Mouse (Mus musculus): ENCODE measurements around the gene Hus1b.
A peak's percentile ranks its signal among the peaks of the same experiment; 100 is the strongest.

Hus1b gene

DNA sequence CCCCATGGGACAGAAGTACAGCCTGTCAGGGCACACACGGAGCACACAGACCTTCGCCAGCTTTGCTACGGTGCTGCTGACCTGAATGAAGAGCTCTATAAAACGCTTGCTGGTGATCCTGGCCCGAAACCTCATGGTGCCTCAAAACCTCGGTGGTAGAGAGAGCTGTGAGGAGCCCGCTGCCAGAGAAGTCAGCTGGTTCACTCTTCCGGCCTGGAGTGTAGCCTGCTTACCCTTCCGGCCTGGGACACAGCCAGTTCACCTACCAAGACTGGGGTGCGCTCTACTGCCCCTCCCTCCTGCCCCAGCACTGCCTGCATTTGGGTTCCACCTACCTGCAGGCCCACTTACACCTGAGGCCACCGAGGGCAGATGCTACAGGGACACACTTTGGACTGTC lies at the start of gene Hus1b:
Gene Hus1b, minus strand, starts transcription at position 220 of the 400 bp plus-strand sequence.
- no peak for DNase-seq

DNA sequence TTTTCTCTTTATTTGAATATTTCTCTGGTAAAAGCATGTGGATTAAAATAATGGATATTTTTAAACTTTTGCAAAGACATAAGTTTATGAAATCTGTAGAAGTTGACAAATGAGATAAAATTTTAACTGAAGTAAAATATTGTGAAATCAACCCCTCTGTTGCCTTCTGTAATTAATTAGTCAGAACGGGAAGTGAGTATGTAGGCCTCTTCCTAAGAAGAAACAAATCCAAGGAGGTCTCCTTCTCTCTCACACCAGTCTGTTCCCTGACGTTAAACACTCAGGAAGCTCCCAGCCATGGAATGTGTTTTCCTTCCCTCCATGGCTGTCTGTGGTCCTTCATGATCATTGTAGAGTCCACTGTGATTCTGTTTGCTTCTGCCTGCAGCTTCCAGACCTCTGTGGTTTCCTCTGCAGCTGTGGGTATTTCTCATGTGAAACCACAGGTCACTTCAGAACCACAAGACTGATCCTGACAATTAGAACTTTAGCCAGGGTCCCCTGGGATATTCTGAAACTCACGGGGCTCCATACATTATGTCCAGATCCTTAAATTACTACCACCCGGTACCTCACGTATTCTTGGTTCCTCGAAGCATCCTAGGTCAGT lies 46.8 kb upstream of the Hus1b start:
- DNase-seq: no peak

DNA sequence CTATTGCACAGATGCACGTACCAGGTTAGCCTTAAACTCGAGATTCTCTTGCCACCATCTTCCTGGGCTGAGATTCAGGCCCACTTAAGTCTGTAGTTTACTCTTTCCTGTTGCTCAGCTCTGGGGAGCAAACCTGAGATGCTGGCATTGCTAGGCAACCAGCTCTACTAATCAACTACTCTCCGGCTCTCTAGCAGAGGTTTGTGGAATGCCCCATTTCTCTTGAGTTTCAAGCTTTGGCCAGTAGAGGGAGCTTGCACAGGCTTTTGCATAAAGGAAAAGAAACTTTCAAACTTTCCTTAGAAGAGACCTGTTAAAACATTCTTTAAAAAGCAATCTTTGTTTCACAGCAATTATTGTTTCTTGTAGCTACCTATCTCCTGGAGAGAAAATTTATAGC lies 46.3 kb upstream of the Hus1b start:
- DNase-seq: peak; percentile 85

DNA sequence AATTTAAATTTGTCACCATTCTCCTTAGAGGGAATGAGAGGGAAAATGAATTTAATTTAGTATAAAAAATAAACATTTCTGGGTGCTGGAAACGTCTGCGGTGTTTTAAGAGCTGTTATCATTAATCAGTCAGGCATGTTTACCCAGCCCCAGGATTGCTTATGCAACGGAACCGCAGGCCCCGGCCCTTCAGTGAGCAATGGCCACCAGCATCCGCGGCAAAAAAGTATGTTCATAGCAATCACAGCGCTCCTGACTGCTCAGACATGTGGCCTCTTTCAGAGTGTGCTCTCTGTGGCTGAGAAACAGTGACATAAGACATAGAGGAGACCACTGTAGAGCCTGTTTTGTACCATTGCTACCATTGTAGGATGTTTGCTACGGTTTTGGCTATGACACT lies 42.7 kb upstream of the Hus1b start:
- DNase-seq: no peak

DNA sequence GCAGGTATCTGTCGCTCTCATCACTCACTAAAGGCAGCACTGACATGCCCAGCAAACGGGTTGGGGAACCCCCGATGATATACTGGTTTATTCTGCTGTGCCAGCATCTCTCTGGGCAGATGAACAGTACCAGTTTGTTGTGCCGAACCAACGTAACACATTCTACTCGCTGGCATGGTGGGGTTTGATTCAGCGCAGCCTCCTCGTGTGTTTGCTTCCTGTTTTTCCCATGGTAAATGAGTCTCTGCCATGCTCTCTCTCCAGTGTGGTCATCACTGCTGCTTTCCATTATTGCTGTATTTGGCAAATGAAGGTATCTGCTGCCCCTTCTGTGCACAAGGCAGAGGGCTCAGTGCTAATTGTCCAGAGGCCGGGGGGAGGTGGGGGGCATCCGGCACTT lies 42.2 kb upstream of the Hus1b start:
- no peak for DNase-seq

DNA sequence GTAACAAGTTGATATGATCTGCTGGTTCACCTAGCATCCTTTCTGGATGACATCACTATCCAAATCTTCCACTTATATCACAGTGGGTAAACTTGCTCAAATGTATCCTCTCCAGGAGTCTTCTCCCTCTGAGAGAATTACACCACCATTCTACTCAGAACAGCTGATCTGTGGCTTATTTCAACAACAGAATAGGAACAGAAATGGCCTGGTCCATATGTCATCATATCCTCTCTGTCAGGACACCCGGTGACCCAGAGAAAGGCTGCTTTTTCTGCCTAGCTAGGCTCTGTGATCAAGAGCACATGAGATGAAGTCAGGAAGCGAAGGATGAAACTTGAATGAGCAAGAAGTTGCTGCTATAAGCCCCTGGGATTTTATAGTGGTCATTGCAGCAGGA lies 40.1 kb upstream of the Hus1b start:
- no peak for DNase-seq

DNA sequence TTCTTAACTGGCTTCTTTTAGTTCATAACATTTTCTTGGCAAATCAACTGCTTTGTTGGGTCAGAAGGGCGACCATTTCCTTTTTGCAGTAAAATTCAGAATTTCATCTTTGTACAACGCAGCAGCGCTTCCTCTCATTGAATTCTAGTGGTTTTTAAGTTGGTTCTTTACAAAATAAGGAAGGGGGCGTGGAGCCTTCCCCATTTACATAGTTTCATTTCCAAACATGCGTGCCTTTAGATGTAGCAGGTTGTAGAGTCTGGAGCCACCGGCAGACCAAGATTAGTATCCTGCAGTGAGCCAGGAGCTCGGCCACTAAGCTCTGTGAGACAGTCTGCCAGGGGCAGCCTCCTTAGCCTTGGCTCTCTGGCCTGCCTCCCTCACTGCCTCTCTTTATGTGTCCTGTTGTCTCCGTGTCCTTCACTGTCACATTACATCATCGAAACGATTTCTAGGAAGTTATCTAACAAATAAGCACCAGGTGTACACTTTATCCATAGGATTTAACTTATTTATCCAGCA lies 39.4 kb upstream of the Hus1b start:
- no peak for DNase-seq

DNA sequence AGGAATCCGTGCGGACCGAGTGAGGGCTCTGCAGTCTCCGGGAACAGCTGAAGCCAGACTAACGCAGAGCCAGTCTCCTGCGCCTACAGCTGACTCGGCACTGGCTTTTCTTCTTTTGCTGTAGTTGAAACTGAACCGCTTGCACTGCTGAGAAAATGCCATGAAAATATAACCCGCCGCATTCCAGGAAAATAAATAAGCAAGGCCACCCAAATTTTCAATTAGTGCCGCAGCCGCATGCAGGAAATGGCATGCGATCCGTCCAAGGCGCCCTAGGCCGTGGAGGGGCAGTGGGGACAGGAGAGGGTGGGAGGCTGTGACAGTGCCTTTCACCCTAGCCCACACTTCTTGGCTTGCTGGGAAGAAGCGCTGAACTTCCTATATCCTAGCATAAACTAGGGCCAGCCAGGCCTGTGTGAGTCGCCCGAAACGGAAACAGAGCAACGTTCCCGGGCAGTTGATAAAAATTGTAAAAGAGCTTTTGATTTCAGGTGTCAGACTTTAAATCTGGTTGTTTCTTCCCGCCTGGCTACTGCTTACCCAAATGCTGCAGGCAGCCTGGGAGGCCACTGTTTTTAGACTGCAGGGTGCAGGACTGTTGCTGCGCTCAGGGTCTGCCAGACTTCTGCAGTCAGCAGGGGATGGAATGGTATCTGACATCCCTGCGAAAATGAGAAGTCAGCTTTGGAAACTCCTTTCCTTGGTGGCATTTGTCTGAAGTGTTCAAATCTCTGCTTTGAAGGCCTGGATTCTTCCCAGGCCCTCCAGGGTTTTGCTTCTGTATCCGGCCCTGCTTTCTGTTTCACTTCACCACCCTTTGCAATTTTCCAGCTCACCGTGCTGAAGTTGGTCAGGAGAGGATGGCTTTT lies 38.3 kb upstream of the Hus1b start:
- DNase-seq: peak; percentile 74

DNA sequence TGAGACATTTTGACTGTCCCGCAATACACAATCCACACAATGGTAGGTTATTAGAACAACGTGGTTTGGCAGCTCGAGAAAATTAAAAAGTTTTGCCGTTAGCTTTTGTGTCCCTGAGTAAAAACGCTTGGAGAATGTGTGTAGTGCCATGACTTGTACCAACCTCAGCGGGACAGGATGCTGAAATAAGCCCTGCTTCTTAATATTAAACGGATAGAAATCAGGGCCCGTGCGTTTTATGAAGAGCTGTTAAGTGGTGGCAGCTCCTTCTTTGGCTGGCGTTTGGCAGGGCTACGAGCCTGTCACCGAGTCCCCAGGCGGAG lies 37.7 kb upstream of the Hus1b start:
- no peak for DNase-seq

DNA sequence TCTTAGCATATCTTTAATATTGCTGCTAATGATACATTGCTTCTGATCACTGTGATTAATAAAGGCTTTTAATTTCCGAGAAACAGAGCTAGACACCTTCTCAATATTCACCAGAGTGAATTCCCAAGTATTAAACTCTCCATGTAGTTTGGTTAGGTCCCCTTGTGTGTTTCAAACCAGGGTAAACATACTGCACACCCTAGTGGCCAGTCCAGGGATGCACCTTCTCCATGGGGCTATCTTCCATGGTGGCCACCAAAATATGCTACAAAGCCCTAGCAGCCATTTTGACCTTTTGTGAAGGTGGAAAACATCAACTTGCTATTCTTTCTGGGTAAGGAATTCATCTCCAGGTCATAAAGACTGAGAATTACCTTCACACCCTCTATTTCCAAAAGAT lies 34.1 kb upstream of the Hus1b start:
- DNase-seq: peak; percentile 49

DNA sequence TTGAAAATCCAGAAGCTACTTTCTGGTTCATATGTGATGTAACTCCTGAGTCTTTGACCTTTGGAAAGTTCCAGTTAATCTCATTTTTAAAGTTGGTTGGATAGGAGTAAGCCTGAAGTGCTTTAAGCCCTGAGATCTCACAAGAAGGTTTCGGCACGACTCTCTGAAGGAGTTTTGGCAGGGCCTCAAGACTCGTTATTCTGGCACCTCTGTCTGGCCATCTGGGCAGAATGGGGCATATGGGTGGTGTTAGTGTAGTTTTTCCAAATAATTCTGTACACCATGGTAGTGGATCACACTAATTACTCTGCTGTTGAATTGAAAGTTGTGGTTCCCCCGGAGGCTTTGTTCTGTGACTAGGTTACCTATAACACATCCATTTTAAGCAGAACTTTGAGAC lies 30.7 kb upstream of the Hus1b start:
- no peak for DNase-seq

DNA sequence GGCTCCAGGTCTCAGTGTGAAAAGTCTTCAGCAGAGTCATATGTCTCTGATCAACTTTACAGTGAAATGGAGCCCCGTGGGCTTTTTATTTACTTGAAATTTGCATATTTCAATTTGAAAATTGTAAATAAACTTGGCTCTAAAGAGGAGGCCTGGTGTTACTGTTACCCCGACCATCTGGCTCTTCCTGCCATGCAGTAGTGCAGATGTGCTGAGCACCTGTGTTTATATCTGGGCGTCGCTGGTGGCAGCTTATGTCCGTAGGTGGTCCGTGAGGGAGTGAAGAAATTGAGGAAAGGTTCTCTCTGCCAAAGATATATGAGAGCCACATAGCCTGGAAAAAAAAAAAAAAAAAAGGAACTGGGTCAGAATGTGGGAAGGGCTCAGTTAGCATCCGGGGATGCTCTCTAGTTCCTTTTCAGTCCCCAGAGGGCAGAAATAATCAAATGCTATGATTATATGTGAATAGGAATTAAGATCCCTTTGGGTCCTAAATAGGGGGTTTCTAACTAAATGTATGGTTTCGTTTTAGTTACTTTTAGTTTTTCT lies 29.1 kb upstream of the Hus1b start:
- no peak for DNase-seq

DNA sequence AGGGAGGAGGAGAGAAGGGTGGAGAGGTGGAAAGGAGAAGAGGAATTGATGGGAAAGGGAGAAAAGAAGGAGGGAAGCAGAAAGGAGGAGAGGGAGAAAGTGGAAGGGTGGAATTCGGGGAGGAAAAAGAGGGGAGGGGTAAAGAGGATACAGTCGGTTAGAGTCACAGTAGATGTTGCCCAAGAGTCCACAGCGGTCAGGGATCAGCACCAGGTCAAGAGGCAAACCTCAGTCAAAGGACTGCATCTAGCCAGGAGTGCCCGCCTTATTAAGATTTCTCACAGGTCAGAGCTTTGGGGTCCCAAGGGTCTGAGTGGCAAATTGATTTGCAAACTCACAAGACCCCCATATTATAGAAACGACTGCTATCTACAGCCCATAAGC lies 26.7 kb upstream of the Hus1b start:
- DNase-seq: no peak

DNA sequence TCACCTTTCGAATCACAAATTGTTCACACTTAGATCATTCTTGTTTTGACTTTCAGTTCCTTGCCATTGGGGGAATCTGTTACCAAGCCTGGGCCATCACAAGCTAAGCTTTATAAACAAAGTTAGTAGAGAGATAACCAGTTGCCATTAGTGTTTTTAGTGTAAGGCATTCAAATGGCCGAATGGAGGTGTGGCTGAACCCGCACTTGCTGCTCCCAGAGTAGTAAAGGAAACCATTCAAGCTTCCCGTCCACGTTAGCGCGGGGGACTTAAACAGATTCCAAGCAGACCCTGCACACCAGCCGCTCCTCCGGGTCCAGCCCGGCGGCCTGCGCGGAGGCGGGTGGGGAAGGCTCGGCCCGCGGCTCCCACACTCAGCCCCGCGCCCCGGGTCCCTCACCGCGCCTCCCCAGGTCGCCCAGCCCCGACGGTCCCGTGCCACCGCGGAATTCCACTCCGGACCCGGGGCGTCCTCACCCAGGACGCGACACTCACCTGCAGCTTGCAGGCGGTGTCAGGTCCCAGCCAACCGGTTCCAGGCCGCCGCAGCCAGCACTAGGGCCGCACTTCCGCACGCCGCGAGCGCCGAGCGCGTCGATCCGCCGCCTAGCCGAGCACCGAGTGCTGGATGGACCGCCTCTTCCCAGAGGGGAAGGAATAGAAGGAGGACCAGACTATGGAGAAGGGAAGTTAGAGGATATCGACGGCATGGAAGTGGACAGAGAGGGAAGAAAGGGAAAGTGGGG lies 26.1 kb upstream of the Hus1b start, which contains the start of the genes Exoc2 and Gm5447:
Gene Exoc2, minus strand, starts transcription at position 593 of the 746 bp plus-strand sequence.
Gene Gm5447, plus strand, starts transcription at position 704 of the 746 bp plus-strand sequence.
- peak; percentile 92 for DNase-seq

DNA sequence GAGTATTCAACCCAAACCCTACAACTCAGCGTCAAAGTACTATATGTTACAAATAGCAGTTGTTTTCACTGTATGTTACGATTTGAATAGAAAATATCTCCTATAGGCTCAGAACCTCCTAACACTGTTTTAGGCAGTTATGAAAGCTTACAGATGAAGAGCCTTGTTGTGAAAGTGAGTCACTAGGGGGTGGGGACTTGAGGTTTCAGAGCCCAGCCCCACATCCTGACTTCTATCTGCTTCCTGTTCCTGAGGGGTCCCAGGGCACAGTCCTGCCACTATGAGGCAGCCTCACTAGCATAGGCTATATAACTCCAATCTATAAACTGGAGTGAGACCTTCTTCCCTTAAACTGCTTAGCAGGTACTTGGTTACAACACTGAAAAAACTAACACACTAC lies 24.5 kb upstream of the Hus1b start:
- no peak for DNase-seq

DNA sequence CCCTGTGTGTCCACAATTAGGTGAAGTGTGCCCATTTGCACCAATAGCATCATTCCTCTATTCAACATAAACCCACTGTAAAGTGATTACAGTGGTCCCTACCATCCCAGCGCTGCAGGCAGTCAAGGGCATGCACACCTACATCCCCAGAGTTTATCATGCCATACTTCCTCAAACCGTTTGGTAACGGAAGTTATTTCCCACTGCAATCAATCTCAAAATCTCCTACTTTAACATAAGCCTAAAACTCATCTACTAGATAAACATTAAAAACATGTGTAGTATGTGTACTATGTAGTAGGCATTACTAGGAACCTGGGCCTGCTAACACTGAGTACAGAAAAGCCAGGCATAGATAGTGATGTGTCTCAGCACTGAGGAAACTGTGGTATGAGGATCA lies 23.5 kb upstream of the Hus1b start:
- DNase-seq: no peak

DNA sequence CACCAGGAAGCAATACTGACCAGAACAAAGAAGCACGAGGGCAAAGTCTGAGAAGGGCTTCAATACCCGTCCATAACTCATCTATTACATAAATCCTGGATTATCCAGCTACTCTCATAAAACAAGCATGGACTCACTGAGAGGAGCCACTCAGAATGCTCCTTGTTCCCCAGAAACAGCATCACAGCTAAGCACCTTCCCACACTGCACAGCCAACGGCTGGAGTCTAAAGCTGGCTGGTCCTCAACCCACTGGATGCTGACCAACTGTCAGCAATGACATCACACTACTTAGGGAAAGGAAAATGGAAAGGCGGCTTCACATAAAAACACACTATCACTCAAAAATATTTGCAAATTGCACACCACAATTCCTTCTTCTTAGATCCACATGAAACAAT lies 20.8 kb upstream of the Hus1b start:
- DNase-seq: no peak

DNA sequence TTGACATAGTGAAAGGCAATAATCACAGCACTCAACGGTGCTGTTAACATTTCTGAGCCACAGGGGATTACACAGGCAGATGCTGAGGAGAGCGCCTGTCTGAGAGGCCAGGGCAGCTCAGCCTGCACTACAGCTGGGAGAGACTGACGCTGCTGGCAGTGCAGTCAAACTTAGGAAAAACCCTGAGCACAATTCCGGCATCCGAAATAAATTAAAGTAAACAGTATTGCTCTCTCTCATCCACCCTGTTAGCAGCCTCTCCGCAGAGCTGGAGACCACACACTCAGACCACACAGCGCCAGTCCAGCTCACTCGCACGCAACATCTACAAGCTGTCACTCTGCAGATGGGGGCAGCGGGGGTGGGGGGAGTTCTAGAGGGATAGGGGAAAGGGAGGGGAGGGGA lies 18.9 kb upstream of the Hus1b start:
- DNase-seq: peak; percentile 74

DNA sequence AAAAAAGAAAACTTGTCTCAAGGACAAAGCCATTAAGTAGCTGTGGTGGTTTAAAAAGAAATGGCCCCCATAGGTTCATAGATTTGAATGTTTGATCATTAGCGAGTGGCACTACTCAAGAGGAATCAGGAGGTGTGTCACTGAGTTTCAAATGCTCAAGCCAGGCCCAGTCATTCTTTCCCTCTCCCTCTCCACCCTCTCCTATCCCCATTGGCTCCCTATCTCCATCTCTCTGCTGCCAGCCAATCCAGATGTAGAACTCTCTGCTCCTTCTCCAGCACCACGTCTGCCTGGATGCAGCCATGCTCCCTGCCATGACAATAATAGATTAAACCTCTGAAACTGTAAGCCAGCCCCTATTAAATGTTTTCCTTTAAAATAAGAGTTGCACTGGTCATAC lies 14.4 kb upstream of the Hus1b start:
- no peak for DNase-seq

DNA sequence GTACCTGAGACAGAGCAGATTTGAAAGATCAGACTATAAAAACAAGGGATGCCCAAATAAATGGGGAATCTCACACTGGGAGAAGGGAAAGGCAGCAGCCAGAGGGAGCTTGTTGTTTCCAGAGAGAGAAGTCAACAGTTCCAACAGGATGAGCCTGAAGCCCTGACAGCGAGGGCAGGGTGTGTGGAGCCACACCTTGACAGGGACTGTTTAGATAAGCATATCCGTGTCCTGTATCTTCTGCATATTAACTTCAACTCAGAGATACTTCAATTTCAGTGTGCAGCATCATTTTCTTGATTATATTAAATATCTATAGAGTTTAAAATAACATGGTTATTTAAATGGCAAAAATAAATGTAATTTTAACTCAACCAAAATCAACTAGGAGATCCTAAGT lies 13.2 kb upstream of the Hus1b start:
- no peak for DNase-seq

DNA sequence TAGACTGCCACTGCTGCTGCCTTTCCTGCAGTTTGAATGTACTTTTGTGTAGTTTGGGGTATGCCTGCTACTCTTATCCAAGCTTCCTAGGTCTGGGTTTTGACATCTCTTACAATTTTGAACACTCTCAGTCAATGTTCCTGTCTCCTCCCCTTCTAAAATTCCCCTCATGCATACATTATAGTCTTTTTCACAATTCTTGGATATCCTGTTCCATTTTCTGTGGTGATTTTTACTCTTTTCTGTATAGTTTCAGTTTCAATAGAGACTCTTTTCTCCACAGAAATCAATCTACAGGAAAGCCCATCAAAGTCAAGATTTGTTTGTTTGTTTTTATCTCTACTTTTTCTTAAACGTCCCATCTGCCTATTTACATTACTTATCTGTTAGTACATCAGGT lies 6.0 kb upstream of the Hus1b start:
- DNase-seq: no peak

DNA sequence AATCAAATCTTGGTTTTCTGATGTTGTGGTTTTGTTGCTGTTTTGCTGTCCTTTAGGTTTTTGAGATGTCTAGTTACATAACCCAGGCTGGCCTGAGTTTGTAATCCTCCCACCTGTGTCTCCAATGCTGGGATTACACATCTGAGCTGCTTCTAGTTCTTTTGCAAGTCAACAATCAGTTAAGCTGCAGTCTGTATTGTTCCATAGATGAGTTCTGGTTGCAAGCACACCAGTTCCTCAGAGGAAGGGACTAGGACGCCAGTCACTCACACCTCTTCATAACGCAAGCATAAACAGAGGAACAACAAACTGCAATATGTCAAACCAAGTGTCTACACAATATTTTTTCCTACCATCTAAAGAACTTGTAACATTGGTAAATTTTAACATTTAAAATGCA lies 4.5 kb upstream of the Hus1b start:
- no peak for DNase-seq

DNA sequence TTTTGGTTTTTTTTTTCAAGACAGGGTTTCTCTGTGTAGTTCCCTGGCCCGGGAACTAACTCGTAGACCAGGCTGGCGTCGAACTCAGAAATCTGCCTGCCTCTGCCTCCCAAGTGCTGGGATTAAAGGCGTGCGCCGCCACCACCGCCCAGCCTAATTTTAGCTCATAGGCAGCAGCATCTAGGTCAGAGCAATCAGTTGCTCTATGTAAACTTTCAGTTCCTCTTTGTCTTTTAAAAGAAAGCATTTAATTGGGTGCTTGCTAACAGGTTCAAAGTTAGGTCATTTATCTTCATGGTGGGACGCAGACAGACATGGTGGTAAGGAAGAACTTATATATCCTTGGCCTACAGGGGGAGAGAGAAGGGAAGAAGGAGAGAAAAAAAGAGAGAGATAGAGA lies 1.6 kb upstream of the Hus1b start:
- DNase-seq: no peak

DNA sequence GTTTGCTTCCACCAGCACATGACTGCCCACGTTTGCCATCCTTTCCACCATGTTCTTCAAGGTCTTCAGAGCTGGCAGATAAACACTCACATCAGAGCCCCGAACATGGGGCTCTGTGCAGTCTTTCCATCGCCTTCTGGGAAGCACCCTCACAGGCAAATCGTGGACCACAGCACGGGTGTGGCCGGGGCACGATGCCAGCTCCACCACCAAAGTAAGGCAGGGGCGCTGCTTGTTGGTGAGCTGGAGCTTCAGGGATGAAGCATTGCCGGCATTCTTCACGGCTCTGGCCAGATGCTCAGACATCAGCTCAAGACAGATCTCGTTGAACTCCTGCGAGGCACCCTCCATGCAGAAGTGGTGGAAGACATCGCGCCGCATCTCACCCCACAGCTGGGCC lies 430 bp downstream of the Hus1b start:
- DNase-seq: no peak

Data from embryo, embryonic 11 days (tissue).